In the genomic region with DNA sequence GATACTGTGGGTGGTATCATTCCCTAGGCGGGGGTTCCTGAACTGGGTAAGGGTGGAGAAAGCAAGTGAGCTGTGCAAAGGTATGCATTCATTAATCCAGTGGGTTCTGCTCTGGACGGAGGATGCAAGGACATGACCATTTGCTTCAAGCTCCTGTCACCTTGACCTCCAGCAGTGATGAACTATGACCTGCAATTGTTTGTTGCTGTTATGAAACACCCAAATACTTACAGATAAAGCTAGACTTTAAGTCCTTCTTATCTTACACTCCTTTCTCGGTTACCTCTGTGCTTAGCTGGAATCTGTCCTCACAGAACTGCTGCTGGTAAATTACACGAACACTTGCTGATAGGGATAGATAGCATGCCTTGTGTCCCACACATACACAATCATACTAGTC, we compare ENCODE assay signal across 26 mouse cellular contexts. TPM values are rescaled to one million over a fixed set of nuclear protein-coding genes. Genes with fewer than 3 reads are reported as not detected.
DNase-seq lines count a peak whose midpoint lies in the region; ATAC-seq and TF ChIP-seq lines count a peak whose summit lies in the region.
"Had no signal": no experiment of that assay in that cellular context is flagged by ENCODE, and none has a peak within 500 bp of the region (broad histone marks: within the 10 kb centered on the region; RNA-seq: fewer than 3 reads in every experiment).

No protein-coding gene starts in this region.

- H3K4me1 ChIP-seq in liver, adult 2 months (ENCODE audit: control insufficient read depth, insufficient read depth, low read length) = peaks cover 3% of the 10 kb centered on the region; the same call in 1 of the 2 replicates
- no peaks in the 10 kb centered on the region for H3K4me1 ChIP-seq in liver, embryonic 12.5 days
- H3K4me1 ChIP-seq in intestine, embryonic 14.5 days (replicated peaks; ENCODE audit: control insufficient read depth, insufficient read depth, low read length) = no peaks in the 10 kb centered on the region
- H3K4me1 ChIP-seq in intestine, embryonic 15.5 days (replicated peaks) = no peaks in the 10 kb centered on the region
- H3K4me1 ChIP-seq in intestine, postnatal 0 days (replicated peaks; ENCODE audit: control insufficient read depth, insufficient read depth, low read length) = no peaks in the 10 kb centered on the region
- H3K4me1 ChIP-seq: embryonic facial prominence, embryonic 13.5 days; embryonic facial prominence, embryonic 15.5 days; forebrain, embryonic 10.5 days; forebrain, embryonic 12.5 days had no signal

- no peak for ATAC-seq in liver, embryonic 12.5 days
- ATAC-seq in intestine, embryonic 14.5 days (replicated peaks; ENCODE audit: low FRiP score, low TSS enrichment, low read depth) = no peak
- peak; percentile 37; the same call in 1 of the 2 replicates for ATAC-seq in intestine, embryonic 15.5 days
- 0 out of 2 replicates have a peak, but pooled peaks have one; percentile 20 for ATAC-seq in intestine, postnatal 0 days
- ATAC-seq: forebrain, embryonic 14.5 days had no signal

- H3K9ac ChIP-seq in liver, adult 2 months (ENCODE audit: low read depth, low read length) = no peak overlapping the region
- no peak overlapping the region for H3K9ac ChIP-seq in liver, embryonic 12.5 days
- no peak overlapping the region for H3K9ac ChIP-seq in intestine, embryonic 14.5 days (ENCODE audit: low read length)
- H3K9ac ChIP-seq in intestine, embryonic 15.5 days = no peak overlapping the region
- H3K9ac ChIP-seq in intestine, postnatal 0 days (ENCODE audit: low read depth, low read length) = no peak overlapping the region
- H3K9ac ChIP-seq: embryonic facial prominence, embryonic 13.5 days; embryonic facial prominence, embryonic 15.5 days; forebrain, embryonic 12.5 days had no signal

- no peaks in the 10 kb centered on the region for H3K79me2 ChIP-seq in liver, adult 2 months (ENCODE audit: control insufficient read depth, insufficient read depth, low read length)

- no peak for TF ChIP-seq POLR2A in liver, adult 2 months (IDR thresholded peaks at IDR 0.05; ENCODE audit: extremely low read depth, insufficient read depth, low read length)

- no peak overlapping the region for H3K4me2 ChIP-seq in liver, embryonic 12.5 days
- no peak overlapping the region for H3K4me2 ChIP-seq in intestine, embryonic 14.5 days (ENCODE audit: low read length)
- H3K4me2 ChIP-seq in intestine, embryonic 15.5 days (replicated peaks) = no peak overlapping the region
- H3K4me2 ChIP-seq in intestine, postnatal 0 days (replicated peaks; ENCODE audit: low read depth) = no peak overlapping the region
- H3K4me2 ChIP-seq: embryonic facial prominence, embryonic 13.5 days; embryonic facial prominence, embryonic 15.5 days; forebrain, embryonic 12.5 days had no signal

- H3K27me3 ChIP-seq in liver, adult 2 months (ENCODE audit: control insufficient read depth, insufficient read depth, low read length) = no peaks in the 10 kb centered on the region
- H3K27me3 ChIP-seq in liver, embryonic 12.5 days (replicated peaks) = no peaks in the 10 kb centered on the region
- no peaks in the 10 kb centered on the region for H3K27me3 ChIP-seq in intestine, embryonic 14.5 days (replicated peaks; ENCODE audit: control insufficient read depth, insufficient read depth, low read length)
- H3K27me3 ChIP-seq in intestine, embryonic 15.5 days (replicated peaks) = no peaks in the 10 kb centered on the region
- H3K27me3 ChIP-seq in intestine, postnatal 0 days (replicated peaks; ENCODE audit: control insufficient read depth, insufficient read depth, low read length) = no peaks in the 10 kb centered on the region
- H3K27me3 ChIP-seq: embryonic facial prominence, embryonic 13.5 days; embryonic facial prominence, embryonic 15.5 days; forebrain, embryonic 12.5 days had no signal

- 45% methylated on average over 4 of the region's 4 CpGs for WGBS in liver, adult 2 months
- 50% methylated on average over 4 of the region's 4 CpGs for WGBS in liver, embryonic 12.5 days (ENCODE audit: insufficient replicate concordance)
- 81% methylated on average over 4 of the region's 4 CpGs for WGBS in intestine, embryonic 14.5 days
- WGBS in intestine, embryonic 15.5 days = 75% methylated on average over 4 of the region's 4 CpGs
- 53% methylated on average over 4 of the region's 4 CpGs for WGBS in intestine, postnatal 0 days

- no peak overlapping the region for H3K27ac ChIP-seq in liver, adult 2 months (replicated peaks; ENCODE audit: insufficient read depth, low read depth, low read length)
- H3K27ac ChIP-seq in liver, embryonic 12.5 days = no peak overlapping the region
- H3K27ac ChIP-seq in intestine, embryonic 14.5 days (ENCODE audit: low read depth) = no peak overlapping the region
- H3K27ac ChIP-seq in intestine, embryonic 15.5 days = no peak overlapping the region
- H3K27ac ChIP-seq in intestine, postnatal 0 days (ENCODE audit: low read depth, low read length) = no peak overlapping the region
- H3K27ac ChIP-seq: embryonic facial prominence, embryonic 13.5 days; embryonic facial prominence, embryonic 15.5 days; forebrain, embryonic 10.5 days; forebrain, embryonic 12.5 days had no signal

- no peak overlapping the region for H3K4me3 ChIP-seq in liver, adult 2 months (ENCODE audit: insufficient read depth, low read depth, low read length)
- no peak overlapping the region for H3K4me3 ChIP-seq in liver, embryonic 12.5 days
- no peak overlapping the region for H3K4me3 ChIP-seq in intestine, embryonic 14.5 days (ENCODE audit: low read depth, low read length)
- no peak overlapping the region for H3K4me3 ChIP-seq in intestine, embryonic 15.5 days (replicated peaks)
- no peak overlapping the region for H3K4me3 ChIP-seq in intestine, postnatal 0 days (ENCODE audit: low read depth, low read length)
- H3K4me3 ChIP-seq: embryonic facial prominence, embryonic 13.5 days; embryonic facial prominence, embryonic 15.5 days; erythroblast, embryonic 14.5 days; forebrain, embryonic 10.5 days; forebrain, embryonic 12.5 days had no signal

- H3K9me3 ChIP-seq in liver, embryonic 12.5 days (replicated peaks) = no peaks in the 10 kb centered on the region
- no peaks in the 10 kb centered on the region for H3K9me3 ChIP-seq in intestine, embryonic 14.5 days (ENCODE audit: control insufficient read depth, low read length)
- H3K9me3 ChIP-seq in intestine, embryonic 15.5 days = no peaks in the 10 kb centered on the region
- H3K9me3 ChIP-seq in intestine, postnatal 0 days (ENCODE audit: control insufficient read depth) = no peaks in the 10 kb centered on the region
- H3K9me3 ChIP-seq: embryonic facial prominence, embryonic 13.5 days; embryonic facial prominence, embryonic 15.5 days; forebrain, embryonic 10.5 days; forebrain, embryonic 12.5 days had no signal

- H3K36me3 ChIP-seq in liver, adult 2 months (ENCODE audit: control insufficient read depth, insufficient read depth, low read length) = peaks cover 16% of the 10 kb centered on the region
- H3K36me3 ChIP-seq in liver, embryonic 12.5 days = peaks cover 30% of the 10 kb centered on the region
- peaks cover 29% of the 10 kb centered on the region for H3K36me3 ChIP-seq in intestine, embryonic 14.5 days (ENCODE audit: control insufficient read depth, insufficient read depth, low read length)
- H3K36me3 ChIP-seq in intestine, embryonic 15.5 days = peaks cover 10% of the 10 kb centered on the region
- peaks cover 19% of the 10 kb centered on the region for H3K36me3 ChIP-seq in intestine, postnatal 0 days (ENCODE audit: control insufficient read depth, insufficient read depth)

- DNase-seq in liver, adult 2 months (ENCODE audit: extremely low read depth, low read depth, low spot score) = peak; percentile 59
- peak; percentile 18 for DNase-seq in intestine, embryonic 14.5 days (ENCODE audit: low spot score)
- DNase-seq in lung, postnatal 4 days = no peak
- DNase-seq in urinary bladder, postnatal 25 days (ENCODE audit: low spot score) = no peak
- DNase-seq in lung, postnatal 14 days = no peak
- DNase-seq: adrenal gland, adult 2 months; adrenal gland, postnatal 10 days; adrenal gland, postnatal 25 days; cerebellum, adult 11 months; cerebellum, adult 18-20 months; cerebellum, adult 8-10 months; cerebellum, adult 9-11 months; cerebellum, postnatal 14 days; cerebellum, postnatal 36 days; embryo, embryonic 11 days had no signal

- no peak for TF ChIP-seq CTCF in liver, adult 2 months (IDR thresholded peaks at IDR 0.05; ENCODE audit: low read depth, low read length)
- no peak for TF ChIP-seq CTCF in intestine, postnatal 0 days (IDR thresholded peaks at IDR 0.05; ENCODE audit: low read depth)

RNA-seq across cellular contexts. Expression of gene Txn1, which starts 15.6 kb away (rescaled TPM):
- total RNA-seq in liver, adult 2 months (2014; rRNA removed) = 138 and 151 TPM in 2 replicates
- polyA plus RNA-seq in liver, adult 2 months (2012; rRNA removed) = 246 and 257 TPM in 2 replicates
- polyA plus RNA-seq in liver, embryonic 12.5 days (2016; fragmentation: Nextera tagmentation; extraction: Ambion mirVana) = 278 and 288 TPM in 2 replicates
- polyA plus RNA-seq in intestine, embryonic 14.5 days (2014; fragmentation: Nextera tagmentation; extraction: Ambion mirVana) = 551 and 575 TPM in 2 replicates
- 632 and 657 TPM in 2 replicates for polyA plus RNA-seq in intestine, embryonic 15.5 days (2015; fragmentation: Nextera tagmentation; extraction: Ambion mirVana)
- polyA plus RNA-seq in intestine, postnatal 0 days (2015; fragmentation: Nextera tagmentation; extraction: Ambion mirVana) = 702 and 713 TPM in 2 replicates

RNA-seq across cellular contexts. Expression of gene D630039A03Rik, which starts 24.5 kb away (rescaled TPM):
- 3.2 and 4.9 TPM in 2 replicates for total RNA-seq in liver, adult 2 months (2014; rRNA removed)
- 10.2 and 14.3 TPM in 2 replicates for polyA plus RNA-seq in liver, adult 2 months (2012; rRNA removed)
- polyA plus RNA-seq in liver, embryonic 12.5 days (2016; fragmentation: Nextera tagmentation; extraction: Ambion mirVana) = 0.39 and 0.51 TPM in 2 replicates
- polyA plus RNA-seq in intestine, embryonic 14.5 days (2014; fragmentation: Nextera tagmentation; extraction: Ambion mirVana) = 5.7 and 6.1 TPM in 2 replicates
- polyA plus RNA-seq in intestine, embryonic 15.5 days (2015; fragmentation: Nextera tagmentation; extraction: Ambion mirVana) = 10.9 and 11.2 TPM in 2 replicates
- polyA plus RNA-seq in intestine, postnatal 0 days (2015; fragmentation: Nextera tagmentation; extraction: Ambion mirVana) = 6.6 and 7.0 TPM in 2 replicates
- total RNA-seq: common myeloid progenitor, adult 5-6 weeks; MEL had no signal
- polyA plus RNA-seq: erythroblast, embryonic 14.5 days; forebrain, embryonic 10.5 days; forebrain, embryonic 12.5 days; forebrain, embryonic 14.5 days had no signal

Comparison
In these comparisons a context has a peak if more than half of its experiments do, and no peak if none do; other contexts are left out.
1. ATAC-seq: peak in intestine, embryonic 15.5 days (single experiment) and intestine, postnatal 0 days (single experiment); none in liver, embryonic 12.5 days (single experiment) and intestine, embryonic 14.5 days (single experiment).
2. DNase-seq: peak in liver, adult 2 months (single experiment) and intestine, embryonic 14.5 days (single experiment); none in lung, postnatal 4 days (0 of 2), urinary bladder, postnatal 25 days (single experiment) and lung, postnatal 14 days (single experiment).